Mouse (Mus musculus) cerebellum, adult 9-11 months (tissue): Measurements from ENCODE around the gene Bpgm.

Experiments used
- DNase-seq: peaks from one replicate; pipeline ENCODE4 v3.0.0; 2022

The Bpgm gene

DNA sequence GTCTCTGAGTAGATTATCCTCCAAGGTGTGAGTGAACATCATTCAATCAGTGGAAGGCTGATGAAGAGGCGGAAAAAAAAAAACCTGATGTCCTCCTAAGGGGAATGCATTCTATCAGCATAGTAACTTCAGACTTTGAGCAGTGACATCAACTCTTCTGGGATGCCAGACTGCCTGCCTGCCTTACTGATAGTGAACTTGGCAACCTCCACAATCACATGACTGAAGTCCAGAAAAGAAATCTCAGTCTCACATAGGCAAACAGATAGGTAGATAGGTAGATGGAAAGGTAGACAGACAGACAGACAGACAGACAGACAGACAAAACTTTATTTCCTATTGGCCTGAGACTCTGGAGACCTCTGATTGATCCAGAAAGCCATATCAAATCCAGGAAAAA is 57.0 kb downstream of the Bpgm start:
- no peak for DNase-seq

GRCm38 (mm10) chr6:34533896-34534295 is 57.9 kb downstream of the Bpgm start:
- DNase-seq, result no peak

DNA sequence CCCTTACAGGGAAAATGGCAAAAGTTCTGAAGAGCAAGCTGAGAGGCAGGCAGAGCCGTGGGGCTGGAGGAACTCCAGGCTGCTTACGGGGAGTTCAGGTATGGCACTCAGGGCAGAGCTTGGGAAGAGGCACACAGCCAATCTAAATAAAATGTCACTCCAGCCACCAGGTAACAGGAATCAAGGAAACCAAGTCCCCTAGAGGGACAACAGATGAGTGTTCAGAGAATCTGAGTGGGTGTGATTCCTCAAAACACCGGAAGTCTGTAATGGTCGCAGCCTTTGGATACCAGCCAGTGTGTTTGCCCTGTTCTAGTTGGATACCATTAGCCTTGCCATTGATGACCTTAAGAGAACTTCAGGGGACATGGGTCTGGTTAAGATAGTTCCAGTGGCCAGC is 66.9 kb downstream of the Bpgm start:
- DNase-seq, result no peak

- no peak for DNase-seq
Measured at GRCm38 (mm10) chr6:34543303-34544206, 67.5 kb downstream of the Bpgm start.

DNA sequence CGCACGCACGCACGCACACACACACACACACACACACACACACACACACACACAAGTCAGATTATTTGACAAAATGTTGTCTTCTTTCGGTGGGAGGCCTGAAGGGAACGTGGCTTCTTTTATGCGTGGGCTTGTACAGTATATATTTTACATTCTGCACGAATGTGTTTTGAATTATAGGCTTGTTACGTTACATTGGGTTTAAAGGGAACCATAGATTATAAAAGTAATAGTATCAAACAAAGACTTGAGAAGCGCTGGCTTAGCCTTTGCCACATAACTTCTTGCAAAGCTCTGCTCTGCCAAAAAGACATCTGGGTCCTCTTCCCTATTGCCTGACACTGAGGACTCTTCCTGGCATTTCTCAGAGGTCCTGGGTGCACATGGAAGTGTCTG is 68.2 kb downstream of the Bpgm start:
- no peak for DNase-seq

- no peak for DNase-seq
Measured at GRCm38 (mm10) chr6:34545286-34545685, 69.3 kb downstream of the Bpgm start.

DNA sequence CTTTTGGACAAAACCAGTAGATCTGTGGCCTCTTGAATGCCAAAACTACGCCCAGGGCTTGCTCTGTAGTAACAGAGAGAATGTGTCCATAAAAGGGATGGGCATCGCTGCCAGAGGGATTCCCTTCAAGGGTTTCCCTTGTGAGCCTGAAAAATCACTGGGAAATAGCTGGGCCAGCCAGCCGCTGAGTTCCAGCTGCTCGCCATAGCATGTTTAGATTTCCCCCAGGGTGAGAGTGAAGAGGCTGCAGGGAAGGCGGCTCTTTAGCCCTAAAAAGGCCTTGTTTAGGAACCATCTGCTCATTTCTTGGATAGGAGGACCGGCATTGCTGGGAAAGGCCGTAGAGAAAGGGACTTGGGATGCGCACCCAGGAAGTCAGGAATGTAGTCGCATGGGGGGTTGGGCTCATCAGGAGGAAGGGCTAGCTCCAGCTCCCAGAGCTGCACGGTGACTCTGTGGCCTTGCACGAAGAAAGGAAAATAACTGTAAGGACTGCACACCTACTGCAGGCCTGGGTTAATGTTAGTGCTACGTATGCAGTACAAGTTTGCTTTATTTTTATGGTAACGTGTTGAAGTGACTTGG is 72.5 kb downstream of the Bpgm start:
- no peak for DNase-seq

GRCm38 (mm10) chr6:34549017-34549416 is 73.0 kb downstream of the Bpgm start:
- DNase-seq, result peak; percentile 37

GRCm38 (mm10) chr6:34552489-34553157 is 76.6 kb downstream of the Bpgm start:
- DNase-seq, result no peak

DNA sequence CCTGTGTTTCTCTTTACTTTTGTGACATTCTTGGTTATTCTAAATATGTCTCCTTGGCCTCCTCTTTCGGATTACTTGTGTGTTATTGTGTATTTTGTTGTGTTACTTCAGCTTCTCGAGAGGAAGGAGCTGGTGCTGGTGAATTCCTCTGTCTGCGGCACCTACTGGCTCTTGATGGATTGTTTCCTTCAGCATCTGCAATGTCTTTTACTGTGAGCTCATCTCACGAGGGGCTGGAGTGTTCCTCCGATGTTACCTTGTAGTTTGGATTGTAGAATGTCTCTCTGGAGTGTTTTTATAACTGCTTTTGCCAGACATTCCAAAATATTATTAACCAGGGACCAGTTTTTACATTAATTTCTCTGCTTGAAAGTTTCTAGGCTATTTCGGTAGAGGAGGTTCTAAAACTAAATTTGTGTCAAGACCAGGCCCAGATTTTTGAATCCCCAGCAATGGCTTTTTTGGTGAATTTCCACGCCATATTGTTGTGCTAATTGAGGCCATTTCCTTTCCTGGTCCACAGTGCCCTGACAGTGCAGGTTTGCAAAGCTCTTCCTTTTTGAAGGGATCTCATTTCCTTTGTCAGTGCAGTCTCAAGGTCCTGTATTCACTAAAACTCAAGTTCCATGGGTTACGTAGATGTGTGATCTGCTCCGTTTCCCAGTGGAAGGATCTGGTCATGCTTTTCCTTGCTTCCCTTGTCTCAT is 78.4 kb downstream of the Bpgm start:
- DNase-seq, result no peak
